8 mouse cellular contexts compared by ENCODE assay signal in the genomic region with DNA sequence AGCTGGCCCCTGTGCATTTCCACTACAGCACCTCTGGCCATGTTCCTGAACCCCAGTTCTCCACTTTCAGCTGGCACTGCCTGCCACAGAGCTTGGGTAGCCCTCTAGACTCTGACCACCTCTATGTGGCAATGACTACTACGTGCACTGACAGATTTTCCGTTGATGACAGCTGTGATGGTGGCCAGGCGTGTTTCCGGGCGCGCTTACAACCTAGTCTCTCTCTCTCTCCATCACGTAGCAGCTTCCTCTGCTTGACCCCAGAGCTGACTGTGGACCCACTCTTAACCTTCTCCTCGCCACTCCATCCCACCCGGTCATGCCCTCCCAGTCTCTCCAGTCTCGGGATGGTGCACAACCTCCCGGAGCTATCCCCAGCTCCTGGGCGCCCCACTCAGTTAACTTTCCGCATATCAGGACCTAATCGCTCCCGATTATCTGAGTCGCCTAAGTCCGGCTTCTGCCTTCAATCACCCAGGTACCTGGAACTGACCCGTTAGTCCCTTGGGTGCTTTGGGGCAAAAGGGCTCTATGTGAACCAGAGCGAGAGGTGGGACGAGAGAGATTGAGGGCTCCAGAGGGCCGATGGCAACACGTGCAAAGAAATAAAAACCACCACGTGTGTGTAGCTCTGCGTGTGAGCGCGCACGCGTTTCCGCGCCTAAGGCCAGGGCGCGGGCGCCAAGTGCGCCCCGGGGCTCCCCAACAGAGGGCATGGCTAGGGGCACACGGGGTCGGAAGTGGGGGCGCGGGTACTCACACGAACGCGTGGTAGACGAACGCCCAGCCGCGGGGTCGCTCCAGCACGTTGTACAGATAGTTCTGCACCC. TPM values are rescaled to one million over a fixed set of nuclear protein-coding genes. Genes with fewer than 3 reads are reported as not detected.
A peak's percentile ranks its signal among the peaks of the same experiment; 100 is the strongest.
DNase-seq lines count a peak whose midpoint lies in the region; ATAC-seq and TF ChIP-seq lines count a peak whose summit lies in the region.

No protein-coding gene starts in this region.

- peak overlapping the region; percentile 95 for H3K27ac ChIP-seq in heart, embryonic 11.5 days (ENCODE audit: low read depth, low read length)
- peak overlapping the region; percentile 78 for H3K27ac ChIP-seq in layer of hippocampus, adult 2 months
- peak overlapping the region; percentile 50; the same call in 1 of the 2 replicates for H3K27ac ChIP-seq in lung, embryonic 14.5 days (ENCODE audit: low read depth)

- peak overlapping the region; percentile 82 for H3K4me3 ChIP-seq in heart, embryonic 11.5 days (ENCODE audit: low read depth, low read length)
- peak overlapping the region; percentile 79 for H3K4me3 ChIP-seq in layer of hippocampus, adult 2 months
- peak overlapping the region; percentile 66 for H3K4me3 ChIP-seq in lung, embryonic 14.5 days (ENCODE audit: low read depth, low read length)

- peak overlapping the region; percentile 71 for H3K9ac ChIP-seq in heart, embryonic 11.5 days (ENCODE audit: low read depth, low read length)
- peak overlapping the region; percentile 67 for H3K9ac ChIP-seq in lung, embryonic 14.5 days

- H3K36me3 ChIP-seq in heart, embryonic 11.5 days (ENCODE audit: control insufficient read depth, insufficient read depth, low read length): no peaks in the 10 kb centered on the region
- no peaks in the 10 kb centered on the region for H3K36me3 ChIP-seq in lung, embryonic 14.5 days (ENCODE audit: insufficient read depth)

- 0 out of 2 replicates have a peak, but pooled peaks have one; percentile 21 for TF ChIP-seq CTCF in layer of hippocampus, adult 2 months (conservative IDR thresholded peaks at IDR 0.05)
- TF ChIP-seq CTCF in lung, embryonic 14.5 days (IDR thresholded peaks at IDR 0.05; ENCODE audit: low read depth): no peak

- no peaks in the 10 kb centered on the region for H3K27me3 ChIP-seq in heart, embryonic 11.5 days (ENCODE audit: control insufficient read depth, insufficient read depth, low read length)
- H3K27me3 ChIP-seq in lung, embryonic 14.5 days (ENCODE audit: insufficient read depth, low read length): no peaks in the 10 kb centered on the region

- peaks cover 16% of the 10 kb centered on the region for H3K4me1 ChIP-seq in heart, embryonic 11.5 days (ENCODE audit: control insufficient read depth, insufficient read depth, low read length)
- H3K4me1 ChIP-seq in lung, embryonic 14.5 days (ENCODE audit: insufficient read depth): no peaks in the 10 kb centered on the region

- peak overlapping the region; percentile 94 for H3K4me2 ChIP-seq in heart, embryonic 11.5 days
- H3K4me2 ChIP-seq in lung, embryonic 14.5 days: peak overlapping the region; percentile 93

- H3K9me3 ChIP-seq in heart, embryonic 11.5 days (replicated peaks; ENCODE audit: control insufficient read depth, low read length): no peaks in the 10 kb centered on the region
- no peaks in the 10 kb centered on the region for H3K9me3 ChIP-seq in lung, embryonic 14.5 days (ENCODE audit: low read depth, low read length)

- DNase-seq in ovary, postnatal 10 days (ENCODE audit: low spot score): peak; percentile 2
- no peak for DNase-seq in ovary, adult 18-20 months (ENCODE audit: low spot score)
- DNase-seq in embryo, embryonic 11.5 days (ENCODE audit: low read depth, low spot score): peak; percentile 8
- peak; percentile 24 to 39 for DNase-seq in layer of hippocampus, adult 2 months (ENCODE audit: low spot score in 2 of 2)
- DNase-seq in lung, embryonic 14.5 days: peak; percentile 61
- peak; percentile 16 for DNase-seq in yolk sac, embryonic 10.5 days (ENCODE audit: low spot score)

- under 1% methylated on average over 48 of the region's 48 CpGs for WGBS in heart, embryonic 11.5 days (ENCODE audit: insufficient replicate concordance)
- under 1% methylated on average over 43 of the region's 48 CpGs for WGBS in lung, embryonic 14.5 days

- ATAC-seq in heart, embryonic 11.5 days (replicated peaks; ENCODE audit: insufficient number of reproducible peaks, low FRiP score, low TSS enrichment): peak; percentile 64
- peak; percentile 55 for ATAC-seq in lung, embryonic 14.5 days (ENCODE audit: insufficient read depth)
- ATAC-seq in neutrophil, adult 5-6 weeks (ENCODE audit: extremely low read depth, insufficient number of reproducible peaks, low FRiP score, poor library complexity, severe bottlenecking): peak; percentile 43; the same call in 1 of the 2 replicates

RNA-seq across cellular contexts. Expression of gene Kcnq5, which starts 1.1 kb away (rescaled TPM):
- polyA plus RNA-seq in heart, embryonic 11.5 days (2014; fragmentation: Nextera tagmentation; extraction: Ambion mirVana): 4.2 and 5.3 TPM in 2 replicates
- total RNA-seq in layer of hippocampus, adult 2 months (2021): 10 to 100 TPM; 48.3 to 57.9 TPM
- 2.0 and 3.1 TPM in 2 replicates for polyA plus RNA-seq in lung, embryonic 14.5 days (2014; fragmentation: Nextera tagmentation; extraction: Ambion mirVana)
- 5.8 and 7.7 TPM in 2 replicates for total RNA-seq in neutrophil, adult 5-6 weeks (2017)
